Mouse (Mus musculus) gastrocnemius, postnatal 36 days (tissue): Measurements from ENCODE around the gene Fsip1. TPM values are rescaled to one million over a fixed set of nuclear protein-coding genes. Genes with fewer than 3 reads are reported as not detected.
A peak's percentile ranks its signal among the peaks of the same experiment; 100 is the strongest.
"Not testable (repeated sequence)": the region's sequence is repeated elsewhere in the genome, so short reads cannot be mapped to it uniquely, and the experiment has no call there.

Experiments
- DNase-seq, 2 experiments: peaks; one replicate each; pipeline ENCODE4 v3.0.0; 2022
- intact Hi-C: fragments of 180-260 bp; cut with DNase I; formaldehyde crosslinking; loops from one replicate; pipeline ENCODE4 v1.15.1; 2025
- long read RNA-seq, 2 experiments: library from polyadenylated mRNA; stranded (forward); transcript quantifications; one replicate each; pipeline ENCODE4 v2.0.0; 2021
- total RNA-seq, 2 experiments: library from RNA; stranded (reverse); gene quantifications; 2 replicates each; pipeline ENCODE4 v1.2.3; 2021

Fsip1 gene
- not detected for total RNA-seq
- long read RNA-seq, experiment 1: 0 reads
- long read RNA-seq, experiment 2: 0 reads

GRCm38 (mm10) chr2:118256621-118257053 is at the start of gene Fsip1:
Gene Fsip1, minus strand, starts transcription at chr2:118256966.
- intact Hi-C loops: no loop called here
- DNase-seq: peak; percentile 49 to 56

- intact Hi-C loops: no loop called here
- no peak for DNase-seq
Measured at GRCm38 (mm10) chr2:118306522-118306895, 49.7 kb upstream of the Fsip1 start.

- DNase-seq: no peak
- intact Hi-C loops: no loop called here
Measured at GRCm38 (mm10) chr2:118305827-118306521, 49.2 kb upstream of the Fsip1 start.

DNA sequence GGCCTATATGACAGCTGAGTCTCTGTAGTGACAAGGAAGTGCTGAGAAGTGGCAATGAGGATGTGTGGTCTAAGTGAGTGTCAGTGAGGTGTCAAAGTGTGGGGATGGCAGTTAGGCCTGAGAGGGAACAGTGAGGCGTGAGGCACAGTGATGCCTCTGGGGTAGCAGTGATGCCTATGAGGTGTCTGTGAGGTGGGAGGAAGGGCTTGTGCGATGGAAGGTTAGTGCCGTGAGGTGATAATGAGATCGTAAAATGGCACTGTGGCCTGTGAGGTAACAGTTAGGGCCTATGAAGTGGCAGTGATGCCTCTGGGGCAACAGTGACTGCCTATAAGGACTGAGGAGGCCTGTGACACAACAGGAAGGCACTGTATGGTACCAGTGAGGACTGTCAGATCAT is 46.7 kb upstream of the Fsip1 start:
- no peak for DNase-seq
- intact Hi-C loops: no loop called here

GRCm38 (mm10) chr2:118301656-118302055 is 44.9 kb upstream of the Fsip1 start:
- intact Hi-C loops: no loop called here
- no peak for DNase-seq

- DNase-seq: no peak
- intact Hi-C loops: no loop called here
Measured at GRCm38 (mm10) chr2:118301041-118301545, 44.3 kb upstream of the Fsip1 start.

DNA sequence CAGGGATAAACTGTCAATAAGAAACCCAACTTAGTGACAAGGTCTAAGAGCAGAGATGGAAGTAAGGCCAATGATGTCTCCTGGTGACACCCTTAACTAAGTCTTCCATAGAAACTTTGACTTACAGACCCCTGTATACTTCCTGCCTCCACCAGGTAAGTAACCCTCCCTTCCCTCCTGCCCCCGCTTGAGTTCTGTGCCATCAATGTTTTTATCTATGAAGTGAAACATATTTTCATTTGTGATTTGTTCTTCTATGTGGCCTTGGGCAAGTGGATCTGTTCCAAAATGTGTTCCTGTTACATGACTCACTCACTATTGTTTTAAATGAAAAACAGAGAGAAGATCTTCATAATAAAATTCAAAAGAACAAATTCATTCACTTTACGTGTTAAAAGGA is 43.2 kb upstream of the Fsip1 start:
- DNase-seq: no peak
- intact Hi-C loops: no loop called here

DNA sequence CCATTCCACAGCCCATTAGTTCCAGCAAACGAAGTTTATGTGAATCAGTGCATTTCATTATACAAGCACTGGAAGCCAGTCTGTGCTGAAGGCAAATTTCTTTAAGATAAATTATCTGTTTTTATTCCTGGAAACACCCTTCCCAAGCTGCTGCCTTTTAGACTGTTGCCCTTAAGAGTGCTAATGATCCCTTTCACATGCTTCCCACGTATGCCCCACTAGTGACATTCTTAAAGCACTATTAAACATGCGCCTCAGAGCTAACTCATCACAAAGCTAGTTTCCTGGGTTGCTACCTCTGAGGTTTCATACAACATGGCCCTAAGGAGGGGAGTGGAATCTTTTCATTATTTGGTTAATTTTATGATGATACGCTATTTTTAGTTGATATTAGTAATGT is 41.8 kb upstream of the Fsip1 start:
- no peak for DNase-seq
- intact Hi-C loops: no loop called here

GRCm38 (mm10) chr2:118297966-118298365 is 41.2 kb upstream of the Fsip1 start:
- intact Hi-C loops: no loop called here
- no peak for DNase-seq

GRCm38 (mm10) chr2:118295505-118295904 is 38.7 kb upstream of the Fsip1 start:
- intact Hi-C loops: no loop called here
- peak; percentile 19 to 25 for DNase-seq

DNA sequence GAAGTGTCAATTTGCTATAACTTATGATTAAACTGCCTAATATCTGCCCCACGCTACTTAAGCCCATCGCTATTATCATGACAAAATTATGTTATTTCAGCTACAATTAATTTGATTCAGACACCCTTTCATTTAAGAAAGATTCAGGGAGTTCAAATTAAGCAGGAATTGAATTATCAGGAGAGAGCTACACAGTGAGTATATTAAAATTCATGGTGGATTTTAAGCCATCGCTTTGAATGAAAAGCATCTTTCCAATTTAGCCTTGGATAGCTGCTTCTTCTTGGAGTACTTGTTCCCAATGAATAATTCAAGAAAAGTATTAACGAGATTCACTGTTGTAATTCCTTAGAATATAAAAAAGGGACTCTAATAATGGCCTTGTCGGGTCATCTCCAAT is 36.8 kb upstream of the Fsip1 start:
- intact Hi-C loops: no loop called here
- no peak for DNase-seq

DNA sequence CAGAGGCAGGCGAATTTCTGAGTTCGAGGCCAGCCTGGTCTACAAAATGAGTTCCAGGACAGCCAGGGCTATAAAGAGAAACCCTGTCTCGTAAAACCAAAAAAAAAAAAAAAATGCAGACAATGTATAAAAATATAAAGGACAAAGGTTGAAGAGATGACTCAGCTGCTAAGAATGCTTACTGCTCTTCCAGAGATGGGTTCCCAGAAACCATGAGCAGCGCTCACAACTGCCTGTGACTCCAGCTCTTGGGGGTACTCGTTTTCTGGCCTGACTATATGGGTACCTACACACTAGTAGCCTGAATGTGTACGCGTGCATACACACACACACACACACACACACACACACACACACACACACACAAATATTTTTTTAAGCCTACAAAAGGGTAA is 32.3 kb upstream of the Fsip1 start:
- DNase-seq, intact Hi-C loops: not testable (repeated sequence)

DNA sequence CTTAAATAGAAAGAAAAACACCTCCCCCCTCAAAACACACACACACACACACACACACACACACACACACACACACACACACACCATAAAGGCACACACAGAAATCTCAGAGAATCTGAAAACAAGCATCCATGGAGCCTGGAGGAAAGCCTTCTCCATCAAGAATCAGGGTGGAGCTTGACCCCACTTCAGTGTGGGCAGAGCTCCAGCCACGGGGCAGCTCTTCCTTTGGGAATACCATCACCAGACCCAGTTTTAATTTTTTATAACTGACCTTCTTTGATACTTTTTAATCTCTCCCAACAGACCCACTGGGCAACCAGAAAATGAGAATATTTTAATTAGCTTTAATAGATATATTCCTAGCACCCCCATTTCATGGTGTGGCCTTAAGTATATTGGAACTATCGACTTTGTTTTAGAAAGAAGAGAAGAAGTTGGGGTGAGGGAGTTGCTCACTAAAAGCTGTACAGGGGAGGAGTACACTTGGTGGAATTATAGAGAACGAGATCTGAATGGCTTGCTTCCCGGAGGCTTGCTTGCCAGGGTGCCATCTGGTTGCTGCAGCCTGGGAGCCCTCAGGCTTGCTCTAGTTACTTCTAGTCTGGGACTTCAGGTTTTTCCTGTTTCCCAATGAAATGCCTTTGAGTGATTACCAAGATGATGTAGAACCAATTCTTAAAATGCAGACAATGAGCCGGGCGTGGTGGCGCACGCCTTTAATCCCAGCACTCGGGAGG is 31.7 kb upstream of the Fsip1 start:
- no peak for DNase-seq
- intact Hi-C loops: no loop called here

- intact Hi-C loops: no loop called here
Measured at GRCm38 (mm10) chr2:118287678-118288077, 30.9 kb upstream of the Fsip1 start.

DNA sequence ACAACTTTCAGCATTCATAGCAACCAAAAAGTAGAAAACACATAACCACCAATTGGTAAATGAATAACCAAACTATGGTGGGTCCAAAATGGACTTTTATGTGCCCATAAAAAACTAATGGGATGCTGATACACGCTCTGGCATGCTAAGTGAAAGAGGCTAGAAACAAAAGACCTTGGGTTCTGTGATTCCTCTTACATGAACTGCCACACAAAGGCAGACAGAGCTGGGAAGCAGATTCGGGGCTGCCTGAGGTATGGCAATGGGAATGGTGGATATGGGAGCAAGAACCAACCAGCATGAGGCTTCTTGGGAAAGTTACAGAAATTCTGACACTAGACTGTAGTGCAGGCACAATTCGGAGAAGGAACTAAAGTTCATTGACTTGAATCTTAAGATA is 25.7 kb upstream of the Fsip1 start:
- intact Hi-C loops: no loop called here
- no peak for DNase-seq

More at GRCm38 (mm10) chr2:118287678-118288077, 30.9 kb upstream of the Fsip1 start:
- DNase-seq: no peak

DNA sequence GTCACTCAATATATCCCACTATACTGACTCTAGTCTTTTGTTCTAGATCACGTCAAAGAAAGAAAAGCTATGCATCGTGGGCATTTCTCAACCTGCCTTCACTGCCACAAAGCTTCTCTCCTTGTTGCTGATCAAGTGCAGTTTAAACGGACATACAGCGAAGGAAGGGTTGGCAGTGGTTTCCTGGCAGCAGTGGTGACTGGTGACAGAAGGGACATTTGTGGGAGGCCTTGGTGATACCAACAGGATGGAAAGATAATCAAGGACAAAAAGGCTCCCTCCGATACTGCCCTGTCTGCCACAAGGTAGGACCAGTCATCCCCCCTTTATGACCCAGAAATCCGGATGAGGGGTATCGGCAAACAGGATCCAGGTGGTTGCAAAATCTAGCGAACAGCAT is 21.5 kb upstream of the Fsip1 start:
- intact Hi-C loops: no loop called here
- DNase-seq: no peak

DNA sequence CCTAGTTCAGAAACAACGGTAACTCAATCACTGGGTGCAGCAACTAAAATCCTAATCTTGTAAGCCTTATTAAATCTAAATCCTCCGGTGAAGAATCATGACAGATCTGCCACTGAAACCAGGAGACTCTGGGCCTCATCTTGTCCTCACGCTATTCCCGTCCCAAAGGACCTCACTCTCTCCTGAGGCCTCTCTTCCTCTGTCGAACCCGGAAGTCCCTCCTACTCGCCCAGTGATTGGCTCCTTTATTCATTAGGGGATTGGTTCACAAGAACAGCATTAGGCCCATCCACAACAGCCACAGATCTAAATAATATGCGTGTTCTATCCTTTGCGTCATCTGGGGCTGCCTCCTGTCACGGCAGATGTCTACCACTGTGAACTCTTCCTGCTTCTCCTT is 14.8 kb upstream of the Fsip1 start:
- DNase-seq: no peak
- intact Hi-C loops: no loop called here

- intact Hi-C loops: no loop called here
- no peak for DNase-seq
Measured at GRCm38 (mm10) chr2:118270213-118270612, 13.4 kb upstream of the Fsip1 start.

DNA sequence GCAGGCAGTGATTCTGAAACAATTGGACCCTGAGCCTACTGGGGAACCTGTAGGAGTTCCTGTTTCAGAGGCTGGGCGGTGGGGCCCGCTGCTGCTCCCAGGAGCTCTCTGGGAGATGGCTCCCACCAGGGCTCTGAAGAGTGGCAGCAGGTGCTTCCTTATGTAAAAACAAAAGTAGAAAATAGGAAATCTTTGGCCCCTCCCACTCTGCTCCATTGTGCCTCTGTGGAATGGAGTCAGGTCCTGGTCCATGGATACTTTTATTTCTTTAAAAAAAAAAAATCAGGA is 7.1 kb upstream of the Fsip1 start:
- intact Hi-C loops: loop anchor here (2.0 to 10.0 kb wide), 3 partner anchors 73 to 341 kb away; no protein-coding TSS in a partner anchor
- DNase-seq: no peak

DNA sequence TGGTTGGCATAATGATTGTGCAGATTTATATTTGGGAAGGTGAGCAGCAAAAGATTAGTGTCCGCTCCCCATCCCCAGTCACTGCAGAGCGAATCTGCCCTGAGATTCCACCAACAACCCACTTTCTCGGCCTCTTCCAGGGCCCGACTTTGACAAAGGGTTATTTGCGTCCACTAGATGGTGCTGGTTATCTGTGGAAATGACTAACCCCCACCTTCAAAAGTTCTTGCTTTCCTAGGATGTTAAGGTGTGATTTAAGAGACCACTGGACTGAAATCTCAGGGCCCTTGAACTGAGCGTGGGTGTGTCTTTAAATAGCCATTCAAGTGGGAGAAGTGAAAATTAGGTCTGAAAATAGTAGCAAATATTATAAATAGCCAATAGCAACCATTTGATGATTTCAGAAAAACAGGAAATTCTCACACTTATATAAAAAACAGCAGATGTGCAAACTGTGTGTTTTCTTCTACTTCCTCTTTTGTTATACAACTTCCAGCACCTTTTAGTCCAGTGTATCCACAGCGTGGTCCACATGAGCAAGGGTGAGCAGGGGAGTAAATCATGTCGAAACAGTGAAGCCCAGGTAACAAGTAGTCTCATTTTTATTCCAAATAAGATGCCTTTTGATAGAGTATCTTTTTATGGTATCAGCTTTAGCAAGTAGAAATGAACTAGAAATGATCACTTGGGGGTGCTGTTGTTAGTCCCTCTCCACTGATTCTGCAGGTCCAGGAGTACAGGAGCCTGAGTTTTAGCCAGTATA is 6.6 kb upstream of the Fsip1 start:
- intact Hi-C loops: loop anchor here (2.0 to 10.0 kb wide), 3 partner anchors 74 to 341 kb away; no protein-coding TSS in a partner anchor
- no peak for DNase-seq

GRCm38 (mm10) chr2:118262673-118263072 is 5.9 kb upstream of the Fsip1 start:
- intact Hi-C loops: loop anchor here (2.0 to 10.0 kb wide), 3 partner anchors 75 to 342 kb away; no protein-coding TSS in a partner anchor
- DNase-seq: no peak
